Mouse (Mus musculus) layer of hippocampus, postnatal 36 days (tissue): ENCODE data around the gene Hoxd13. TPM values are rescaled to one million over a fixed set of nuclear protein-coding genes. Genes with fewer than 3 reads are reported as not detected.

ENCODE experiments used
- DNase-seq, 2 experiments: peaks; one replicate each; pipeline ENCODE4 v3.0.0; 2022
- total RNA-seq, 2 experiments: library from RNA; stranded (reverse); gene quantifications; 2 replicates each; pipeline ENCODE4 v1.2.3; 2021

The Hoxd13 gene
- total RNA-seq, 2 experiments from 2014 or later: not detected

- DNase-seq: no peak
Observed at GRCm38 (mm10) chr2:74681594-74682531, 13.8 kb downstream of the Hoxd13 start.

DNA sequence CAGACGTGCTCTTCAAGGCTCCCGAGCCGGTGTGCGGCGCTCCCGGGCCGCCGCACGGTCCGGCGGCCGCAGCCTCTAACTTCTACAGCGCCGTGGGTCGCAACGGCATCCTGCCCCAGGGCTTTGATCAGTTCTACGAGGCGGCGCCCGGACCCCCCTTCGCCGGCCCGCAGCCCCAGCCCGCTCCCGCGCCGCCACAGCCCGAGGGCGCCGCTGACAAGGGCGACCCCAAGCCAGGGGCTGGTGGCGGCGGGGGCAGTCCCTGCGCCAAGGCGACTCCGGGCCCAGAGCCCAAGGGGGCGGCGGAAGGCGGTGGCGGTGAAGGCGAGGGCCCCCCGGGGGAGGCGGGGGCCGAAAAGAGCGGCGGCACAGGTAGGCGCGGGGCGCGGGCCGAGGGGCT lies 14.7 kb downstream of the Hoxd13 start:
- no peak for DNase-seq

DNA sequence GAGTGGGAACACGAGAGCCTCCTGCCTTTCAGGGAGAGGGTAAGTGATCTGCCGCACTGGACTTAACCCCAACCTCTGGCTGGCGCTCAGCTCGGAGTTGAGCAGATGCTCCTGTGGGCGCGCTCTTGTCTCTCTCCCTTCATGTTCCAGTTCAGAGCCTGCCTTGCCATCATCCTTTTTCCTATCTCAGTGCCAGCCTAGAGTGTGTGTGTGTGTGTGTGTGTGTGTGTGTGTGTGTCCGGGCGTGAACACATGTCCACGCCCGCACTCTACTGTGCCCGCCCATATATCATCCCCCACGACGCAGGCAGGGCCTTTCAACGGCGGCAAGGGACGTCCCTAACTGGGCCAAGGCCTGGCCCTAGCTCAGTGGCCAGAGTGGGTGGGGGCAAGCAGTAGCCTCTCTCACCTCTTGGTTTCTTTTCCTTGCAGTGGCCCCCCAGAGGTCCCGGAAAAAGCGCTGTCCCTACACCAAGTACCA lies 15.4 kb downstream of the Hoxd13 start:
- DNase-seq: no peak

GRCm38 (mm10) chr2:74684106-74684505 lies 16.0 kb downstream of the Hoxd13 start:
- no peak for DNase-seq

DNA sequence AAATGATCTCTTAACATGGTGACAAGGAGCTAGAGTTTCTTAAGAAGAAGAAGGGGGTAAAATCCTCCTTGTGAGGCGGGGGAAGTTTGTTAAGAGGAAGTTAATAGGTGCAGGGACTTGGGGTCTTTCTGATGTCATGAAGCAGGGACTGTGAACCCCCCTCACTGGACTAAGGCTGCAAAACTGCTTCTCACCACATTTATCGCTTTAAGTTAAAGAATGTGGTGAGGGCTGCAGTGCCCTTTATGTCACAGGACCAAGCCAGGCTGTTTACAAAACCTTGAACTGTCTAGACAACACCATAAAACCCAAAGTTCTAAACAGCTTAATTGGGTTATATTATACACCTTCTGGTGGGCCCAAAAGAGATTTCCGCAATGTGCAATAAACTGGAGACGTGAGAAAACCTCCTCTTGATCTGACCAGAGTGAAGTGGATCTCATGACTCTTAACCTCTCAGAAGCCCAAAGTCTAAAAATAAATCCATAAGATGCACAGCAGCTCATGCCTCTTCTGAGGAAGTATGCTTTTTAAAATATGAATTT lies 17.0 kb downstream of the Hoxd13 start:
- no peak for DNase-seq

DNA sequence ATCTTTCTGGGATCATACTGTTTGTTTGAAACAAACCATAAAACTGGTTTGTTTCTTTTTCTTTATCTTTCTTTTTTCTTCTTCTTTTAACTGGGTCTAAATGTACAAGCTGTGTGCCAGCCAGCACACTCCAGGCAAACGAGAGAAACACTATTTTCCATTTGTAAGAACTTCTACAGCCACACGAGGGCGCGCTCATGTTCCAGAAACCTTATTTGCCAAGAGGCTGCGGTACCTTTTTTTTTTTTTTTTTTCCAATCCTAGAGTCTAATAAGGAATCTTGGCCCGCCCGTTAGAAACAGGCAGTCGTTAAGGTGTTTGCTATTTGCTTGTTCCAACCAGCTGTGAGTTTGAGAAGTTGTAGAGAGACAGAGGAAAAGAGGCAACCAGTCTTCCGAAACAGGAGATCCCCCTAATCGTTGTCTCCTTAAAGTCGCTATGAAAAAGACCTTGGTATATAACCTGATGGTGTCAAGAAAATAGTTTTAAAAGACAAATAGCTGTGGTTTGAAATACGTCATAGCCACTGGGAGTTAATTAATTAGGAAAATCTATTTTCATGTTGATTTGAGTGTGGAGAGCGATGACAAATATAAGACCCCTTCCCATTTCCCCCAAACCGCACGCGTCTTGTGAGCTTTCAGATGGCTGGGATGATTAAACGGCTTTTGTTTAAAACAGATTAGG lies 18.3 kb downstream of the Hoxd13 start:
- DNase-seq: no peak

DNA sequence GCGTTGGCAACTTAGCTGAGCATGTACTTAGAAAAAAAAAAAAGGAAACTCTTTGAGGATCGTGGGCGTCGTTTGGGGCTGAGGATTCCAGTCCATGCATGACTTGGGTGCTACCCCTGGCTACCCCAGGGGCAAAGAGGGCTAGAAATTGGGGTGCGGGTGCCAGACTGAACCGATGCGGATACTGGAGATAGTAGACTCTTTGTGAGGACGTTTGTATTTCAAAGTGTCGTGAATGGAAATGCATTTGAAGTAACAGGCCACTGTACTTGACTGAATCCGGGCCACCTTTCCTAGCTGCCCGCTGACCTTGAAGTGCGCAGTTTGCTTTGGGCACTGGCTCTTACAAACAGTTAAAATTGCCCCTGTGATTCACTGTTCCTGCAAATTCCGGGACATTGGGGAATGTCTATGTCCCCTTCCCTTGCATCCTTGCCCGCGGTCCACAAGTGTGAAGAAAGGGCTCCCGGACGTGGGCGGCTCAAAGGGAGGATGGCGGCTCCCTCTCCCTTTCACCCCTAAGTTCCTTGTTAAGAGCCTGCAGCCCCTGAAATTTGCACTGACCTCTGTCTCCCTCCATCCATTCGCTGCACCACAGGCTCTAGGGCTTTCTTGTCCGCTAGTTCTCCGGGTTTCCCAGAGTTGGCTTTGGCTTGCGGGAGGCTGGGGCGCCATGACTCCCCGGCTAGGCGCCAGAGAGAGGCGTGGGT lies 19.0 kb downstream of the Hoxd13 start:
- no peak for DNase-seq

DNA sequence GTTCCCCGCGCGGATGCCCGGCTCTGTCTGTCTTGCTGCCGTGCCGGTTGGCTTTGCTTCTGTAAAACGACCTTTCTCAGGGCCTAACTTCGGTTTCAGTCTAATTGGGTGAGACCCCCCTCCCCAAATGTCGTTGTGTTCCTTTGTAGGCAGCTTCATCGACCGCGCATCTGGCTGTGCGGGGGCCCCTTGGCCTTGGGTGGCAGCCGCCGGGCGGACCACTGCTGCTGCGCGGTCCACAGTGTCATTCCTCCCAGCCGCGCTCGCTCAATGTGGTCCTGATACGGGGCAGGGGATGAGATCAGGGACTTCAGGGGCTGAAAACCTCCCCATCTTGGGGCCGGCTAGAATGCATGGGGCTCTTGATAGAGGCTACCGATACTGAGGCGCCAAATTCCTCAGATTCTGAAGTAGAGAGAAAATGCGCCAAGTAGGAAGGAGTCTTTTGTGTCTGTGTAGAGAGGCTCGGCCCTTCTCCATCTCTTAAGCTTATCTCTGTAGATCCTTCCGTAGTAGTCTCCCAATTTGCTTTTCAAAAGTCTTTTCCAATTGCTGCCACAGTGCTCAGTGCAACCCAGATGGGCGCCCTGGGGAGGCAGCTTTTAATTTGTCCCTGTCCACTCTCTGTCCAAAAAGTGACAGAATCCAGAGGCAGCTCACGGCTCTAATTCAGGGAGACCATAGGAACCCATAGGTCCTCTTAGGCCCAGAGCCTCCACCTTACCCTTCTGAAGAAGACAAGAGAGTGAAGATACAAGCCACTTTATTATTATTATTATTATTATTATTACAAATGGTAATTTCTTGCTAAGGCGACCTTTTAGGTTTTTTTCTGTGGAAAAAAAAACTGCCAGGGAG lies 19.8 kb downstream of the Hoxd13 start:
- no peak for DNase-seq

GRCm38 (mm10) chr2:74688795-74689573 lies 20.9 kb downstream of the Hoxd13 start:
- DNase-seq: no peak

DNA sequence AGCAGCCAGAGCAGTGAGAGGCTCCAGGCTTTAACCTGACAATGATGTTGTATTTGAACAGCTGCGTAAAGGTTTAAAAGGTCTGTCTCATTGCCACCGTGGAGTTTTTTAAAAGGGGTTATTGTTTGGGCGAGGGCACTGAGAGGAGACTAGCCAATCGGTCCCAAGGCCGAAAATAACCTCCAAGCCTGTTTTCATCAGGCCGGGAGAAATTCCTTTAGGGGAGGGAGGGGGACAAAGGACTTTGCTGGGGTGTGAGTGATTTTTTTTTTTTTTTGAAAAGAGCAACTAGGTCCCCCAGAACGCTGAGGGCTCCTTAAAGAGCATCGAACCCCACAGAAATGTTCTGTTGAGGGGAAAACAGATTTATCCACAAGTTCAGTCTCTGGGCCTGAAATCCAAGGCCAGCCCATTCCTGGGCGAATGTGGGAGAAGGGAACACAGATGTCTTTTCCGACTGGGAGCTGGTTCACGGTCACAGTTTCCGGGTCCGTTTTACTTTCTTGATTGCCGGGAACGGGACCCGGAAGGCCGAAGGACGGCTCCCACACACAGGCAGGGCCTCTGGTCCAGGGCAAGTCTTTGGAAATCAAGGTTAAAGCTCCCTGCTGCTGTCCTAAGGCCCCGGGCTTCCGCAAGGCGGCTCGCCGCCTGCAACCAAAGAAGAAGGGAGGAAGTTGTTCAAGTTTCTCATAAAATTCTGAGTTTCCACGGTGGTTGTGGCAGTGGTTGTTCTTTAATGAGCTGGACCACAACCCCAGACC lies 21.6 kb downstream of the Hoxd13 start:
- DNase-seq: no peak

GRCm38 (mm10) chr2:74690338-74690716 lies 22.2 kb downstream of the Hoxd13 start:
- no peak for DNase-seq

- no peak for DNase-seq
Observed at GRCm38 (mm10) chr2:74691022-74691951, 23.2 kb downstream of the Hoxd13 start, which contains the start of gene Hoxd10. Gene Hoxd10 (plus strand): TSS chr2:74691924.

GRCm38 (mm10) chr2:74691995-74692807 lies 24.1 kb downstream of the Hoxd13 start:
- DNase-seq: no peak

GRCm38 (mm10) chr2:74692808-74693431 lies 24.8 kb downstream of the Hoxd13 start:
- DNase-seq: no peak

DNA sequence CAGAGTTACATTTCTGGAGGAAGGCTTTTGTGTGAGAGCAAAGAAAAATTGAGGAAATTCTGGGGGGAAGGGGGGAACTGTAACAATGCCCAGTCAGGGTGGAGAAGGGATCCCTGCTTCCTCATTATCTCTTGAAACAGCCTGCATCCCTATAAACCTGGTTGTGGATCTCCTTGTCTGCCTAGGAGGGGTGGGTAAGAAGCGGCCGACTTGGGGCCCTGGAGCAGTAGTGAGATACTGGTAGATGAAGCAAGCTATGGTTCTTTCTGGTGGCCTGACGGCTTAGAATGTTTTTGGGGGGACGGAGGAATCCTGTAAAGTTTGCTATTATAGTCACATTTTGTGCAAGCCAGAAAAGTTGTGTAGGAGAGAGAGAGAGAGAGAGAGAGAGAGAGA lies 25.3 kb downstream of the Hoxd13 start:
- no peak for DNase-seq

DNA sequence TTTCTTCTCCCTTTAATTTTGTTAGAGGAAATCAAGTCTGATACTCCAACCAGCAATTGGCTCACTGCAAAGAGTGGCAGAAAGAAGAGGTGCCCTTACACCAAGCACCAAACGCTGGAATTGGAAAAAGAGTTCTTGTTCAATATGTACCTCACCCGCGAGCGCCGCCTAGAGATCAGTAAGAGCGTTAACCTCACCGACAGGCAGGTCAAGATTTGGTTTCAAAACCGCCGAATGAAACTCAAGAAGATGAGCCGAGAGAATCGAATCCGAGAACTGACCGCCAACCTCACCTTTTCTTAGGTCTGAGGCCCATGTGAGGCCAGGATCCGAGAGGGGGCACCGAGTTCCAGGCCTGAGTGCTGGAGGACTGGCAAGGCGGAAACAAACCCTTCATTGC lies 26.0 kb downstream of the Hoxd13 start:
- no peak for DNase-seq

DNA sequence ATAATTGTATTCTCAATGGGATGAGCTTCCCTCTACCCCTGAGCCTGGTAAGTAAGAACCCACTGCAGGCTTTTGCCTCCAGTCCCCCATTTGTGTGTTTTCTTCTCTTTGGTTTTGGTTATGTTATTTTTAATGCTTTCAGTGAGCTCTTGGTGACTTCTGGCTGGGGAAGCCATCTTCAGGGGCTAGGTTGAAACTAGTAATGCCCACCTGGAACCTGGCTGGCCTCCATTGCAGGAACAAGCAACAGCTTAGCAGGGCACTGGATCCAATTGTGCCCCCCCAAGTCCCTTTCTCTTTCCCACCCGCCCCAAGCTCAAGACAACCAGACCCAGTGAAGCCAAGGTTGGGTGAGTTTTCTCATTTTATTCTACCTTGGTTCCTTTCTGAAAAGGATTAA lies 27.3 kb downstream of the Hoxd13 start:
- no peak for DNase-seq
